Mouse (Mus musculus): ENCODE measurements around the gene Klhl7. TPM values are rescaled to one million over a fixed set of nuclear protein-coding genes. Genes with fewer than 3 reads are reported as not detected.
"Not testable (repeated sequence)": the region's sequence is repeated elsewhere in the genome, so short reads cannot be mapped to it uniquely, and the experiment has no call there.

Klhl7 gene
- polyA plus RNA-seq, 1 experiment from 2014 or later = 19.6 TPM

GRCm38 (mm10) chr5:24095881-24096280, 4.5 kb upstream of the Klhl7 start:
- 53% methylated on average over 5 of the region's 5 CpGs for WGBS (ENCODE audit: insufficient replicate concordance)
- Histone ChIP-seq H3K27me3 (peaks cover 4% of the 10 kb centered on the region; the same call in 1 of the 2 replicates), H3K27ac (replicated peaks) (no peak overlapping the region), H3K9ac (no peak overlapping the region), H3K4me1 (replicated peaks) (peaks cover 5% of the 10 kb centered on the region), H3K4me3 (replicated peaks) (no peak overlapping the region), H3K4me2 (no peak overlapping the region), H3K9me3 (replicated peaks) (no peaks in the 10 kb centered on the region), H3K36me3 (replicated peaks) (no peaks in the 10 kb centered on the region)
- ATAC-seq (ENCODE audit: insufficient read depth) = no peak

GRCm38 (mm10) chr5:24100810-24101311, 456 bp downstream of the Klhl7 start:
- H3K9me3 ChIP-seq (replicated peaks) = no peaks in the 10 kb centered on the region
- H3K4me1 ChIP-seq (replicated peaks) = peaks cover 20% of the 10 kb centered on the region
- H3K4me2 ChIP-seq = peak overlapping the region; percentile 74
- peaks cover 4% of the 10 kb centered on the region; the same call in 1 of the 2 replicates for H3K27me3 ChIP-seq
- H3K4me3 ChIP-seq (replicated peaks) = peak overlapping the region; percentile 85
- peaks cover 4% of the 10 kb centered on the region; the same call in 1 of the 2 replicates for H3K36me3 ChIP-seq (replicated peaks)
- peak overlapping the region; percentile 91 for H3K9ac ChIP-seq
- peak; percentile 99 for ATAC-seq (ENCODE audit: insufficient read depth)
- H3K27ac ChIP-seq (replicated peaks) = peak overlapping the region; percentile 98
- under 1% methylated on average over 44 of the region's 46 CpGs for WGBS (ENCODE audit: insufficient replicate concordance)

- Histone ChIP-seq H3K4me2 (peak overlapping the region; percentile 74), H3K27ac (replicated peaks) (peak overlapping the region; percentile 98), H3K9me3 (replicated peaks) (no peaks in the 10 kb centered on the region), H3K4me3 (replicated peaks) (peak overlapping the region; percentile 85), H3K27me3 (peaks cover 4% of the 10 kb centered on the region; the same call in 1 of the 2 replicates), H3K4me1 (replicated peaks) (peaks cover 22% of the 10 kb centered on the region), H3K9ac (peak overlapping the region; percentile 91), H3K36me3 (replicated peaks) (peaks cover 4% of the 10 kb centered on the region; the same call in 1 of the 2 replicates)
- no peak for ATAC-seq (ENCODE audit: insufficient read depth)
- WGBS (ENCODE audit: insufficient replicate concordance) = 27% methylated on average over 8 of the region's 8 CpGs
These were observed 1.2 kb downstream of the Klhl7 start for GRCm38 (mm10) chr5:24101446-24102140.

DNA sequence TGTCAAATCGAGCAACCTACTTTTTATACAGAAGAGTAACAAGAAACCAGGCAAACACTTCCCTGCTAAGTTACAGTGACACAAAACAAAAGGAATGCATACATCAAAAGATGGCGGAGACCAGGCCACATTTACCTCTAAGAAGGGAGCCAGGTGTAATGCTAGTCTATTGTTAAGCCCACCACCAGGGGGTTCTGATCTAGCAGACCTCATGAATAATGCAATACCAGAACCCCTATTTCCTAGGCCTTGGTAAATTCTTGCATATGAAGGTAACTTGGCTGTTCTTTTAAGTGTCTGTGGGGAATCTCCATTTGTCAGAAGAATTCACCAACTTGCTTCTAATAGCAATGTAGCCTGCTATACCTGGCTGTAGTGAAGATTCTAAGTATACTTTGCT, 2.8 kb downstream of the Klhl7 start:
- not testable (repeated sequence) for H3K27ac ChIP-seq (replicated peaks); ATAC-seq (ENCODE audit: insufficient read depth); H3K36me3 ChIP-seq (replicated peaks); H3K27me3 ChIP-seq; H3K4me2 ChIP-seq; H3K9ac ChIP-seq; H3K9me3 ChIP-seq (replicated peaks); H3K4me3 ChIP-seq (replicated peaks)
- H3K4me1 ChIP-seq (replicated peaks) = peaks cover 27% of the 10 kb centered on the region
- WGBS (ENCODE audit: insufficient replicate concordance) = 81% methylated on average over 2 of the region's 2 CpGs

- no peak overlapping the region for H3K4me3 ChIP-seq (replicated peaks)
- no peak overlapping the region for H3K4me2 ChIP-seq
- H3K4me1 ChIP-seq (replicated peaks) = peaks cover 27% of the 10 kb centered on the region
- no peak for ATAC-seq (ENCODE audit: insufficient read depth)
- WGBS (ENCODE audit: insufficient replicate concordance) = 88% methylated on average over 2 of the region's 2 CpGs
- peaks cover 8% of the 10 kb centered on the region; the same call in 1 of the 2 replicates for H3K36me3 ChIP-seq (replicated peaks)
- H3K27me3 ChIP-seq = no peaks in the 10 kb centered on the region
- H3K9me3 ChIP-seq (replicated peaks) = no peaks in the 10 kb centered on the region
- H3K27ac ChIP-seq (replicated peaks) = no peak overlapping the region
- H3K9ac ChIP-seq = no peak overlapping the region
These were observed 3.4 kb downstream of the Klhl7 start for GRCm38 (mm10) chr5:24103841-24104240.

DNA sequence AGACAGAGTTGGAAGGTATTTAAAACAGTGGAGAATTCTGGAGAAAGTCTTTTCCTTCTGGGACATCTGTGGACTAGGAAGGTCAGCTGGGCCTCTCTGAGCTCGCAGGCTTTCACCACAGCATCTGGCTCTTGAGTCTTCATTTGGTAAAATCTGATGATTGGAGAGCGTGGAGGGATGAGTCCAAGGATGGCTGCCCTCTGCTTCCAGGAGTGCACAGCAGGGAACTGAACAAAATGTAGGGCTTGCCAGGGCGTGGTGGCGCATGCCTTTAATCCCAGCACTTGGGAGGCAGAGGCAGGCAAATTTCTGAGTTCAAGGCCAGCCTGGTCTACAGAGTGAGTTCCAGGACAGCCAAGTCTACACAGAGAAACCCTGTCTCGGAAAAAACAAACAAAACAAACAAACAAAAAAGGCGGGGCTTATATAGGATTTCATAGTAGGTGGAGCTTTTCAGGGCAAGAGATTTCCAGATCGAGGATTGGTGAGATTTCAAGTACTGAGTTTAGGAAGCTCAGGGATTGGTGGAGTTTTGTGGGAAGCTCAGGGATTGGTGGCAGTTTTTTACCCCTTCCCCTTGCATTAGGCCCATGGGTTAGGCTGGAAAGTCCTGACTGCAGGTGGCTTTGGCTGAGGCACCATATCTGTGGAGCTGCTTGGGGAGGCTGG, 6.8 kb downstream of the Klhl7 start:
- H3K4me3 ChIP-seq (replicated peaks) = no peak overlapping the region
- H3K9ac ChIP-seq = no peak overlapping the region
- no peaks in the 10 kb centered on the region for H3K27me3 ChIP-seq
- H3K4me1 ChIP-seq (replicated peaks) = peaks cover 13% of the 10 kb centered on the region; the same call in 1 of the 2 replicates
- no peak overlapping the region for H3K27ac ChIP-seq (replicated peaks)
- H3K4me2 ChIP-seq = no peak overlapping the region
- ATAC-seq (ENCODE audit: insufficient read depth) = no peak
- WGBS (ENCODE audit: insufficient replicate concordance) = 79% methylated on average over 7 of the region's 7 CpGs
- no peaks in the 10 kb centered on the region for H3K9me3 ChIP-seq (replicated peaks)
- H3K36me3 ChIP-seq (replicated peaks) = peaks cover 12% of the 10 kb centered on the region

GRCm38 (mm10) chr5:24107740-24108098, 7.3 kb downstream of the Klhl7 start:
- Histone ChIP-seq H3K36me3 (replicated peaks) (peaks cover 8% of the 10 kb centered on the region), H3K9ac (no peak overlapping the region), H3K27me3 (no peaks in the 10 kb centered on the region), H3K4me2 (no peak overlapping the region), H3K4me3 (replicated peaks) (no peak overlapping the region), H3K27ac (replicated peaks) (no peak overlapping the region), H3K9me3 (replicated peaks) (no peaks in the 10 kb centered on the region), H3K4me1 (replicated peaks) (peaks cover 9% of the 10 kb centered on the region; the same call in 1 of the 2 replicates)
- WGBS (ENCODE audit: insufficient replicate concordance) = 67% methylated on average over 3 of the region's 3 CpGs
- no peak for ATAC-seq (ENCODE audit: insufficient read depth)

GRCm38 (mm10) chr5:24110068-24110467, 9.7 kb downstream of the Klhl7 start:
- Histone ChIP-seq H3K9ac (no peak overlapping the region), H3K4me1 (replicated peaks) (peaks cover 7% of the 10 kb centered on the region; the same call in 1 of the 2 replicates), H3K27ac (replicated peaks) (no peak overlapping the region), H3K36me3 (replicated peaks) (peaks cover 8% of the 10 kb centered on the region), H3K4me2 (no peak overlapping the region), H3K4me3 (replicated peaks) (no peak overlapping the region), H3K9me3 (replicated peaks) (no peaks in the 10 kb centered on the region), H3K27me3 (no peaks in the 10 kb centered on the region)
- ATAC-seq (ENCODE audit: insufficient read depth) = no peak
- 63% methylated on average over 5 of the region's 5 CpGs for WGBS (ENCODE audit: insufficient replicate concordance)

- ATAC-seq (ENCODE audit: insufficient read depth) = no peak
- H3K27me3 ChIP-seq = no peaks in the 10 kb centered on the region
- WGBS (ENCODE audit: insufficient replicate concordance) = 81% methylated on average over 12 of the region's 12 CpGs
These were observed 11.9 kb downstream of the Klhl7 start for GRCm38 (mm10) chr5:24112116-24112903.

DNA sequence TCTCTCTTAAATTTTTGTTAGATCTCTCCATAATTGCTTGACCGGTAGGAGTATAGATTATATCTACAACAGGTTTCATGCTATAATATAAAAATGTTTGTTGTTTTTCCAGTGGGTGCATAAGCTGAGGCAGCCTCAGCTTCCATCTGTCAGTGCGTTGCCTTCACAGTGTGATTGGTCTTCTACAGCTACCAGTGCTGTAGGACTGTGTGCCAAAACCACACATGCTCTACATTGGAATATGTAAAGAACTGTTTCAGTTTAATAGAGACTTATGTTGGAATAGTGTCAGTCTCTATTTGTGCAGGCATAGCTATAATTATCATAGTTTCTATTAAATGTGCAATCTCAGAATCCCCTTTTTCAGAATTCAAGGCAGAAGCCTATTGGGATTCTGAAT, 21.8 kb downstream of the Klhl7 start:
- 84% methylated on average over 2 of the region's 2 CpGs for WGBS (ENCODE audit: insufficient replicate concordance)
- H3K9ac ChIP-seq = no peak overlapping the region
- H3K9me3 ChIP-seq (replicated peaks) = no peaks in the 10 kb centered on the region
- no peaks in the 10 kb centered on the region for H3K27me3 ChIP-seq
- H3K4me1 ChIP-seq (replicated peaks) = no peaks in the 10 kb centered on the region
- no peak overlapping the region for H3K4me2 ChIP-seq
- no peak for ATAC-seq (ENCODE audit: insufficient read depth)
- peaks cover 5% of the 10 kb centered on the region; the same call in 1 of the 2 replicates for H3K36me3 ChIP-seq (replicated peaks)
- no peak overlapping the region for H3K27ac ChIP-seq (replicated peaks)
- H3K4me3 ChIP-seq (replicated peaks) = no peak overlapping the region

More at GRCm38 (mm10) chr5:24112116-24112903, 11.9 kb downstream of the Klhl7 start:
- no peaks in the 10 kb centered on the region for H3K9me3 ChIP-seq (replicated peaks)
- H3K4me2 ChIP-seq = no peak overlapping the region
- no peak overlapping the region for H3K9ac ChIP-seq
- H3K4me3 ChIP-seq (replicated peaks) = no peak overlapping the region
- no peak overlapping the region for H3K27ac ChIP-seq (replicated peaks)
- peaks cover 8% of the 10 kb centered on the region for H3K36me3 ChIP-seq (replicated peaks)
- peaks cover 4% of the 10 kb centered on the region; the same call in 1 of the 2 replicates for H3K4me1 ChIP-seq (replicated peaks)

- Histone ChIP-seq H3K27ac (replicated peaks) (no peak overlapping the region), H3K9me3 (replicated peaks) (no peaks in the 10 kb centered on the region), H3K4me2 (no peak overlapping the region), H3K4me3 (replicated peaks) (no peak overlapping the region), H3K27me3 (no peaks in the 10 kb centered on the region), H3K9ac (no peak overlapping the region), H3K4me1 (replicated peaks) (no peaks in the 10 kb centered on the region), H3K36me3 (replicated peaks) (peaks cover 9% of the 10 kb centered on the region)
- ATAC-seq (ENCODE audit: insufficient read depth) = no peak
- WGBS (ENCODE audit: insufficient replicate concordance) = 74% methylated on average over 1 of the region's 1 CpGs
These were observed 23.8 kb downstream of the Klhl7 start for GRCm38 (mm10) chr5:24124175-24124574.

All from liver, embryonic 15.5 days (tissue).